Mouse (Mus musculus) limb, embryonic 12.5 days (tissue): ENCODE measurements around the gene Pcnx. TPM values are rescaled to one million over a fixed set of nuclear protein-coding genes. Genes with fewer than 3 reads are reported as not detected.

Experiments
- ATAC-seq: fragments of 200-750 bp; cut with Nextera tagmentation; 2 replicates; pipeline ENCODE4 v1.8.0; 2017; ENCODE audit warnings: low read depth, moderate TSS enrichment; ENCODE audit not compliant: insufficient number of reproducible peaks, insufficient read depth, low FRiP score, low TSS enrichment
- H3K27ac ChIP-seq: fragments of 300-500 bp; sonication (generic); 2 replicates; pipeline ENCODE4 v1.5.1; 2016; ENCODE audit warnings: mild to moderate bottlenecking, moderate library complexity
- H3K27me3 ChIP-seq: fragments of 300-500 bp; sonication (generic); 2 replicates; pipeline ENCODE4 v1.6.1; 2016; ENCODE audit warnings: mild to moderate bottlenecking, moderate library complexity
- H3K36me3 ChIP-seq: fragments of 300-500 bp; sonication (generic); 2 replicates; pipeline ENCODE4 v1.6.1; 2016; ENCODE audit warnings: mild to moderate bottlenecking, moderate library complexity
- H3K4me1 ChIP-seq: fragments of 300-500 bp; sonication (generic); replicated peaks from 2 replicates; pipeline ENCODE4 v1.6.1; 2016
- H3K4me2 ChIP-seq: fragments of 300-500 bp; sonication (generic); 2 replicates; pipeline ENCODE4 v1.6.1; 2016; ENCODE audit warnings: mild to moderate bottlenecking, moderate library complexity
- H3K4me3 ChIP-seq: fragments of 300-500 bp; sonication (generic); replicated peaks from 2 replicates; pipeline ENCODE4 v1.5.1; 2016; ENCODE audit warnings: mild to moderate bottlenecking
- H3K9ac ChIP-seq: fragments of 300-500 bp; sonication (generic); replicated peaks from 2 replicates; pipeline ENCODE4 v1.6.1; 2016; ENCODE audit warnings: mild to moderate bottlenecking, moderate library complexity
- H3K9me3 ChIP-seq: fragments of 300-500 bp; sonication (generic); 2 replicates; pipeline ENCODE4 v1.6.1; 2016; ENCODE audit warnings: mild to moderate bottlenecking, moderate library complexity
- WGBS: fragments of 180-500 bp; shearing (Covaris S2); methylation state at CpG from one replicate; pipeline ENCODE4 v1.1.7; 2016; 5-methylcytosine and 5-hydroxymethylcytosine counted together
- polyA plus RNA-seq: library from polyadenylated mRNA; unstranded; fragments of >200 nt; fragmentation: Nextera tagmentation; extraction: Ambion mirVana; gene quantifications from 2 replicates; pipeline ENCODE4 v1.2.1, GENCODE M21; 2016

The Pcnx gene
- polyA plus RNA-seq, 1 experiment from 2014 or later = 12.7 TPM

DNA sequence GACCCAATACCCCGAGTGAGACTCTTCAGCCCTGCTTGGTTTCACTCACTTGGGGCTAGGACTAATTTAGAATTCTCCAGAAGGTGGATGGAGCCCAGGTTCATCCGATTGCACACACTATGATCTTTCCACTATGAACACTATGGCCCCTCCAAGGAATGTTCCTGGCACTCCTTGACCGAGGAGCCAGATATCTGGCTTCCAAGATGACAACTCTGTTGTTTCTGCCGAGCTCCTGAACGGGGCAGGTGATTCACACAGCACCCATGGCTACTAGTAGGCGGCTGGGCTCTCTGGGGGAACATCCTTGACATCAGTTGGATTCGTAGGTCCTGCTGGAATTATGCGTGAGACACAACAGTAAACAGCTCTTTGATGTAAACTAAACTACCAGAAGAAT is 4.8 kb upstream of the Pcnx start:
- no peaks in the 10 kb centered on the region for H3K9me3 ChIP-seq
- no peak for ATAC-seq
- 81% methylated on average over 8 of the region's 8 CpGs for whole genome bisulfite sequencing

DNA sequence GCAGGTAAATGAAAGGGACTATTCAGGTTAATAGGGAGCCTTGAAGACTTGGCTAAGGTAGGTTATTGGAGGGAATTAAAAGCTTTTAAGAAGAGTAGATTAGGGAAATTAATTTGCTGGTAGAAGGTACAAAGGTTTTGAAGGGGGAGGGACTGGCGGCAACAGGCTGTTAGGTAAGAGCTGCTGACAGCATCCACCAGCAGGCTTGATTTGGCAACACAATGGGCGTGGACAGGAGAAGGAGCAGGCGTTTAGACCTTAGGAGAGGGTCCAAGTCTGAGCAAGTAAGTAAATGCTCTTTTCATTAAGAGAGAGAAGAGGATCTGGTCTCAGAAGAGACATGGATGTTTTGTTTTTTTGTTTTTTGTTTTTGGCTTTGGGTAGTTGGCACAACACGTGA is 3.1 kb upstream of the Pcnx start:
- Histone ChIP-seq H3K4me1 (peaks cover 22% of the 10 kb centered on the region), H3K36me3 (no peaks in the 10 kb centered on the region), H3K4me2 (no peak overlapping the region), H3K9me3 (no peaks in the 10 kb centered on the region), H3K27me3 (peaks cover 12% of the 10 kb centered on the region), H3K27ac (no peak overlapping the region), H3K9ac (no peak overlapping the region), H3K4me3 (no peak overlapping the region)
- no peak for ATAC-seq
- WGBS = 36% methylated on average over 4 of the region's 4 CpGs

More for the DNA sequence above, 4.8 kb upstream of the Pcnx start:
- H3K4me1 ChIP-seq = peaks cover 17% of the 10 kb centered on the region
- H3K36me3 ChIP-seq = no peaks in the 10 kb centered on the region
- no peak overlapping the region for H3K27ac ChIP-seq
- H3K4me3 ChIP-seq = no peak overlapping the region
- H3K4me2 ChIP-seq = no peak overlapping the region
- H3K27me3 ChIP-seq = peaks cover 12% of the 10 kb centered on the region
- H3K9ac ChIP-seq = no peak overlapping the region

- Histone ChIP-seq H3K9me3 (no peaks in the 10 kb centered on the region), H3K9ac (no peak overlapping the region), H3K36me3 (no peaks in the 10 kb centered on the region), H3K4me2 (no peak overlapping the region), H3K27me3 (peaks cover 12% of the 10 kb centered on the region), H3K4me1 (peaks cover 27% of the 10 kb centered on the region), H3K27ac (no peak overlapping the region), H3K4me3 (no peak overlapping the region)
- no peak for ATAC-seq
- WGBS = 8% methylated on average over 4 of the region's 4 CpGs
Measured at GRCm38 (mm10) chr12:81857251-81857650, 2.6 kb upstream of the Pcnx start.

DNA sequence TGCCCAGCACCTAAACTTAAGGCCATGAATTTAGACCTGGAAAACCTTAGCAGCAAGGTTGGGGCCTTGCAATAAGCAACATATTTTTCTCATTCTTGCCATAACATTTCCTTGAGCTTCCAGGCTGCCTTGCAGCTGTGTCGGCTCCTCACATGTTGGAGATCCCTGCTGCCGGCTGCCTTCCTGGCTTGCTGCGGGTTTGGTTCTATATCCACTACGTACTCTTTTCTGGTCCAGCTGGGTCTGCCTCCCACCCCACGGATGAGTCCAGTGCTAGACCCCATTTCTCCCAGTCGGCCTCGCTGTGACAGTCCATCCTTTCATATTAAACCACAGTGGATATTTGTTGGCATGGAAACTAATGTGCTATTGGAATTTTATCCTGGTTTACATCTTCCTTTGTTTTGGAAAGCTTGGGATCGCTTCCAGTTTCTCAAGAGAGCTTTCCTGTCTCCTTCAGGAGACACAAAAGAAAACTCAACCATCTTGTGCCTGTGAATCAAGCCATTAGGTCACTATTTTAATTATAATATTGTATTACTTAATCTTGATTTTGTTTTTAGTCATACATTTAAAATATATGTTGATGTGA is 1.7 kb upstream of the Pcnx start:
- Histone ChIP-seq H3K27ac (no peak overlapping the region), H3K4me2 (no peak overlapping the region)
- WGBS = 69% methylated on average over 8 of the region's 8 CpGs

GRCm38 (mm10) chr12:81860308-81861181 is 722 bp downstream of the Pcnx start:
- peaks cover 39% of the 10 kb centered on the region for H3K4me1 ChIP-seq
- 0% methylated on average over 92 of the region's 107 CpGs for WGBS

More for the DNA sequence above, 1.7 kb upstream of the Pcnx start:
- no peaks in the 10 kb centered on the region for H3K36me3 ChIP-seq
- no peak for ATAC-seq
- no peaks in the 10 kb centered on the region for H3K9me3 ChIP-seq
- H3K27me3 ChIP-seq = peaks cover 12% of the 10 kb centered on the region
- no peak overlapping the region for H3K4me3 ChIP-seq
- H3K9ac ChIP-seq = no peak overlapping the region
- H3K4me1 ChIP-seq = peaks cover 35% of the 10 kb centered on the region

DNA sequence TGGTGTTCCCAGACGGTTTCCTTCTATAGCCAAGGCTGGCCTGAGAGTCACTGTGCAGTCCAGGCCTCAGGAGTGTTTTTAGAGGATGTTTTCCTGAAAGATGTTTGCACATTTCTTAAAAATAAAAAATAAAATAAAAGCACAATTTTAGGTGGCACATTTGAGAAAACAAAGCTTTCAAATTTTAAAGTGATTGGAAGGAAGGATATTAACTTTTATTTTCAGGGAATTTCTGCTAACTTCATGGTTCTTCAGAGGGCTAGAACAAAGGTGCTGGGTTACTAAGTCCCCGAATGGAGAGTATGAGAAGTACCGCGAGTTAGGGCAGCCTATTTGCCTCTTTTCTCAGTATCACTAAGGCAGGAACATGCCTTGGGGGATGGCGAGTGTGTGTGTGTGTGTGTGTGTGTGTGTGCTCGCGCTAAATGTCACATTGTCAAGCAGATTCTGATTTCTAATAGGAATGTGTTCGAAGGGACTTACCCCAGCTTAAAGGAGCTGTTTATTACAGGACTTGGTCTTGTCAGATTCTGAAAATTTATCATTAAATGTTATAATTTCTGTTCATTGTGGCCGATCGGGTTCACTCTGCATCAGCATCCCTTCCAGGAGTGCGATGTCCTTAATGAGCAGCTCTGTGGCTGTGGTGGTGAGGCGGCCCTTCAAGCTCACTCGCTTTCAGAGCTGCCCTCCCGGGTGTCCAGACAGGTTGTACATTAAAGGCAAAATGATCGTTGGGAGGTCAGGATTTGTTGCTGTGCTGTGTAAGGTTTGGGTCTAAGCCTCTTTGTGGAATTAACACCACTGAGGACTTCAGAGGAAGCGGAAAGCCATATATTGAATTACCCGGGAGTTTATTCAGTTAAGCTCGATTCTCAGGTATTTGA is 1.6 kb downstream of the Pcnx start:
- Histone ChIP-seq H3K36me3 (no peaks in the 10 kb centered on the region), H3K4me3 (peak overlapping the region; percentile 98), H3K9me3 (no peaks in the 10 kb centered on the region), H3K4me1 (peaks cover 36% of the 10 kb centered on the region), H3K27me3 (peaks cover 9% of the 10 kb centered on the region), H3K4me2 (peak overlapping the region; percentile 71), H3K9ac (peak overlapping the region; percentile 96), H3K27ac (peak overlapping the region; percentile 94; the same call in 1 of the 2 replicates)
- no peak for ATAC-seq
- 22% methylated on average over 18 of the region's 18 CpGs for WGBS

More at GRCm38 (mm10) chr12:81860308-81861181, 722 bp downstream of the Pcnx start:
- Histone ChIP-seq H3K4me3 (peak overlapping the region; percentile 98), H3K36me3 (no peaks in the 10 kb centered on the region), H3K27ac (peak overlapping the region; percentile 94), H3K9ac (peak overlapping the region; percentile 96), H3K27me3 (peaks cover 9% of the 10 kb centered on the region), H3K9me3 (no peaks in the 10 kb centered on the region), H3K4me2 (peak overlapping the region; percentile 71)
- peak; percentile 71 for ATAC-seq

- ATAC-seq = no peak
- 47% methylated on average over 8 of the region's 8 CpGs for WGBS
- peak overlapping the region; percentile 71 for H3K4me2 ChIP-seq
- peaks cover 2% of the 10 kb centered on the region; the same call in 1 of the 2 replicates for H3K36me3 ChIP-seq
- peaks cover 28% of the 10 kb centered on the region for H3K4me1 ChIP-seq
- peak overlapping the region; percentile 98; the same call in 1 of the 2 replicates for H3K4me3 ChIP-seq
- peaks cover under 1% of the 10 kb centered on the region; the same call in 1 of the 2 replicates for H3K27me3 ChIP-seq
- no peak overlapping the region; the same call in 1 of the 2 replicates for H3K9ac ChIP-seq
- H3K9me3 ChIP-seq = no peaks in the 10 kb centered on the region
- no peak overlapping the region for H3K27ac ChIP-seq
Measured at GRCm38 (mm10) chr12:81862351-81862802, 2.6 kb downstream of the Pcnx start.

DNA sequence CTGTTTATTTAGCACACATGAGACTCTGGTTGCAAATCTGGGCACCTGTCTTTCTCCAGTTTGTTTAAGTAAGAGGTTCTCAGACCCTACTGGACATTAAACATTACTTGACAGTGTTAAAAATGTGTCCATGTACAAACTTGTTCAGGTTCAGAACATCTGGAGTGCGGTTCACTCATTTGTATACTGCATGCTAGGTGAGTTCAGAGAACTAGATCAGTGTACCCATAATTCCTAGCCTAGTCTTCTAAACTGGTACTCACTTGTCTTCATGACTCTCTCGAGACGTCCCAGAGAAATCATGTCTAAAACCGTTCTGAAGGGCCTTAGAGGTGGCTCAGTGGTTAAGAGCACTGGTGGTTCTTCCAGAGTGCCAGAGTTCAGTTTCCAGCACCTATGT is 4.1 kb downstream of the Pcnx start:
- 92% methylated on average over 4 of the region's 4 CpGs for WGBS
- Histone ChIP-seq H3K4me2 (no peak overlapping the region), H3K4me1 (peaks cover 25% of the 10 kb centered on the region), H3K27ac (no peak overlapping the region), H3K4me3 (no peak overlapping the region), H3K36me3 (peaks cover 4% of the 10 kb centered on the region; the same call in 1 of the 2 replicates), H3K9me3 (no peaks in the 10 kb centered on the region), H3K27me3 (no peaks in the 10 kb centered on the region), H3K9ac (no peak overlapping the region)
- ATAC-seq = no peak

DNA sequence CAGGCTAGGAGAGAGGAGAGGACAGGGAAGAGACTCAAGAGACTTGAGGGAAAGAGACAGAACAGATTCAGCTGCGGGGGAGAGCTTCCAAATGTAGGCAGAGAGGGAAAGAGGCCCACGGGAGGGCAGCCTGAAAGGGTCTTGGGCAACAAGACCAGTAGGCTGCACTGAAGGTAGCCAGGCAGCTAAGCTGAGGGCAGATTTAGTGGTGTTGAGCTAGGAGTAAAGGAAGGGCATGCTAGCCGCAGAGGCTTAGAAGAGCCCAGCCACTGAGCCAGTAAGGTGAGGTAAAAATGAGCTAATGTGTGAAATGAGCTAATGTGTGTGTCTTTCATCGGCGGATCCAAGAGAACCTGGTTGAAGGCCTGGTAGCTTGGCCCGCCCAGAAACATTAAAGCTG is 5.4 kb downstream of the Pcnx start:
- Histone ChIP-seq H3K27ac (no peak overlapping the region), H3K9ac (no peak overlapping the region), H3K9me3 (no peaks in the 10 kb centered on the region), H3K4me1 (peaks cover 22% of the 10 kb centered on the region), H3K27me3 (no peaks in the 10 kb centered on the region), H3K4me3 (no peak overlapping the region), H3K36me3 (peaks cover 4% of the 10 kb centered on the region; the same call in 1 of the 2 replicates), H3K4me2 (no peak overlapping the region)
- WGBS = 90% methylated on average over 6 of the region's 6 CpGs
- no peak for ATAC-seq

- H3K9ac ChIP-seq = no peak overlapping the region
- no peak overlapping the region for H3K4me3 ChIP-seq
- H3K27ac ChIP-seq = no peak overlapping the region
- H3K4me2 ChIP-seq = no peak overlapping the region
- WGBS = 95% methylated on average over 4 of the region's 4 CpGs
- no peaks in the 10 kb centered on the region for H3K27me3 ChIP-seq
- no peaks in the 10 kb centered on the region for H3K9me3 ChIP-seq
- peaks cover 15% of the 10 kb centered on the region for H3K4me1 ChIP-seq
- H3K36me3 ChIP-seq = peaks cover 4% of the 10 kb centered on the region; the same call in 1 of the 2 replicates
- no peak for ATAC-seq
Measured at GRCm38 (mm10) chr12:81867316-81867715, 7.5 kb downstream of the Pcnx start.
